Mouse (Mus musculus): ENCODE results near the gene Vmn1r1.

- TF ChIP-seq CTCF (IDR thresholded peaks at IDR 0.05; ENCODE audit: control insufficient read depth, insufficient read depth, insufficient replicate concordance, low read depth, low read length) (no peak), POLR2A (IDR thresholded peaks at IDR 0.05; ENCODE audit: control insufficient read depth, low read depth, low read length) (no peak)
These were observed 55.7 kb downstream of the Vmn1r1 start for GRCm38 (mm10) chr1:182108397-182109099.
